Mouse (Mus musculus): ENCODE data around the gene St6gal1. TPM values are rescaled to one million over a fixed set of nuclear protein-coding genes. Genes with fewer than 3 reads are reported as not detected.

St6gal1 gene
- polyA plus RNA-seq, 1 experiment from 2014 or later: 63.1 TPM

DNA sequence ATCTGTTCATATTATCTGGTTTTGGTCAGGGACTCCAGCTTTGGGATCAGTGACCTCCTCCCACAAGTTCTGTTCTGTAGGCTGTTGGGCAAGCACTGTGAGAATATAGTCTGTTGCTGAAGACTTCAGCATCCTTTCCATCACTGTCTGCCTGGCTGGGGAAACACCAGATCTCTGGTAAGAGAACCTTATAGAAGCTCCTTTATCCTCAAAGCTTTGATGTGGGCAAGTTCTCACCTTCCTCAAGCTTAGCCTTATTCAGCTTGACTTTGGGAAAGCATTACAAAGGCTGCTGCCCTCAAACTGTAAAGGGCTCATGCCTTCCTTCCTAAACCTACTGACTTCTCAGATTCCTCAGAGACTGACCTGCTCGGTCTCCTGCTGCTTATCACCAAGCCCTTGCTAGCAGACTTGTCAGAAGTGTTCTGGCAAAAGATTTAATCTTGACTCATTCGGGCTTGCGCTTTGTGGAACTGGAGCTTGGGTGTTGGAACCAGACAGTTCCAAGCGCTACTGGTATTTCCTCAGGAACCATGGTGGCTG is 83.5 kb downstream of the St6gal1 start:
- H3K27me3 ChIP-seq: no peaks in the 10 kb centered on the region
- ChIA-PET CTCF (interaction anchor here (0.8 to 1.5 kb wide), 5 partner anchors 9 to 95 kb away, joined by 3 to 5 read pairs (median 3); no protein-coding TSS in a partner anchor), POLR2A (interaction anchor here (1.0 to 1.4 kb wide), 2 partner anchors 9 to 37 kb away, joined by 3 read pairs; no protein-coding TSS in a partner anchor)
- in situ Hi-C loops (cut with MboI; ENCODE audit: low pct_unique_long_range_greater_than_20kb): loop anchor here (5.0 kb wide), 2 partner anchors 66 to 156 kb away; no protein-coding TSS in a partner anchor
- DNase-seq (ENCODE audit: low read depth, low spot score) (no peak), ATAC-seq (no peak)
- TF ChIP-seq CTCF (IDR thresholded peaks at IDR 0.05): no peak

DNA sequence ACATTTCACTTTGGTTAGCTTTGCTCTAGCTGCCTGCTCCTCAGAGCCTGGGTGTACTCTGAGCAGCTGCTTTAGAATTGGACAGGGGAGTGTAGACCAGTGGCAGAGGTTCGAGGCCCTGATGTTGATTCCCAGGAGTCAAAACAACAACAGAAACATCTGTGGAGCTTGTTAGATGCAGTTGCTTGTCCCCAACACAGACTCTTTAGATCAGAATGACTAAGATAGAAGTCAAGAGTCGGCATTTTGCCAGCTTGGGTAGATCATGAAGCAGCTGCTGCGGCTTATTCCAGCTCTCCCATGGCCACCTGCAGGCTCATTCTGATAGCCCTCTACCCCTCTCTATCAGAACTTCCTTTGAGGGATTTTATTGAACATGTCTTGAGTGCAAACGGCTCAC is 84.5 kb downstream of the St6gal1 start:
- no peak for DNase-seq (ENCODE audit: low read depth, low spot score)
- TF ChIP-seq CTCF (IDR thresholded peaks at IDR 0.05): no peak
- CTCF ChIA-PET: interaction anchor here (0.9 to 1.5 kb wide), 5 partner anchors 8 to 94 kb away, joined by 3 to 5 read pairs (median 4); no protein-coding TSS in a partner anchor
- POLR2A ChIA-PET: no interaction called here
- no peak for ATAC-seq
- in situ Hi-C loops (cut with MboI; ENCODE audit: low pct_unique_long_range_greater_than_20kb): loop anchor here (5.0 kb wide), 2 partner anchors 67 to 157 kb away; no protein-coding TSS in a partner anchor
- H3K27me3 ChIP-seq: no peaks in the 10 kb centered on the region

DNA sequence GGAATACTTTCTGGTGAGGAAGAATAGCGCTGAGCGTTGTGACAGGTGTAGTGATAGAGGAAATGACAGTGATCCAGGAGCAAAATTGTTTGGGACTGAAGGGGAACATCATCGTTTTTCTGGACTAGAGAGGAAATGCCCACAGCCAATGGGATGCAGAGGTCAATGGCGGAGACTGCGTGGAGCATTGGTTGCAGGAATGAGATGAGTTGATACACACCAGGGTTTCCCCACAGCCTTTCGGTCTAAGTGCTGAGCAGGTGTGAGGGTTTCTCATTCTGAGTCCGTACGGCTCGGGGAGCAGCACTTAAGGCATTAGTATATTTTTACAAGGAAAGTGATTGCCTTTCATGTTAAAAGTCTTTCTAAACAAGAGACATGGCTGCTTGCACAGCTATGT is 88.1 kb downstream of the St6gal1 start:
- CTCF ChIA-PET: interaction anchor here (0.8 kb wide), 1 partner anchor 13 kb away, joined by 3 read pairs; no protein-coding TSS in a partner anchor
- POLR2A ChIA-PET: no interaction called here
- in situ Hi-C loops (cut with MboI; ENCODE audit: low pct_unique_long_range_greater_than_20kb): no loop called here
- no peak for TF ChIP-seq CTCF (IDR thresholded peaks at IDR 0.05)
- no peak for DNase-seq (ENCODE audit: low read depth, low spot score)
- no peaks in the 10 kb centered on the region for H3K27me3 ChIP-seq
- no peak for ATAC-seq

DNA sequence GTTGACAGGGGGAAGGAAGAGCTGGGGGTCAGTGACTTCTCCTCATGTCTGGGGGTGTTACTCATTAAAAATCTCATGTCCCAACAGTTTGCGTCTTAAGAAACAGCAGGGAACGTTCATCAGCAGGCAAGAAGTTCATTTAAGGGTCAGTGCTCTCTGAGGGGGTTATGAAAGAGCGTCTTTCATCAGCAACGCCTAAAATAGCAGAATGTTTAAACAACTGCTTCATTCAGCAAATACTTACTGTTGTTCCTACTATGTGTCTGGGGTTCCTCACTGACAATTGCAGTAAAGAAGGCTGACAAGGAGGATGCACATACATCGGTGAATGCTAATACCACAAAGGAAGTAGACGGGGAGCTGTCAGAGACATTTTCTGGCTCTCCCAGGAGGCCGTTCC is 90.2 kb downstream of the St6gal1 start:
- DNase-seq (ENCODE audit: low read depth, low spot score) (no peak), ATAC-seq (no peak)
- TF ChIP-seq CTCF (IDR thresholded peaks at IDR 0.05): no peak
- in situ Hi-C loops (cut with MboI; ENCODE audit: low pct_unique_long_range_greater_than_20kb): no loop called here
- POLR2A ChIA-PET: no interaction called here
- H3K27me3 ChIP-seq: no peaks in the 10 kb centered on the region
- CTCF ChIA-PET: interaction anchor here (0.7 to 1.1 kb wide), 3 partner anchors 9 to 89 kb away, joined by 3 to 4 read pairs (median 4); no protein-coding TSS in a partner anchor

DNA sequence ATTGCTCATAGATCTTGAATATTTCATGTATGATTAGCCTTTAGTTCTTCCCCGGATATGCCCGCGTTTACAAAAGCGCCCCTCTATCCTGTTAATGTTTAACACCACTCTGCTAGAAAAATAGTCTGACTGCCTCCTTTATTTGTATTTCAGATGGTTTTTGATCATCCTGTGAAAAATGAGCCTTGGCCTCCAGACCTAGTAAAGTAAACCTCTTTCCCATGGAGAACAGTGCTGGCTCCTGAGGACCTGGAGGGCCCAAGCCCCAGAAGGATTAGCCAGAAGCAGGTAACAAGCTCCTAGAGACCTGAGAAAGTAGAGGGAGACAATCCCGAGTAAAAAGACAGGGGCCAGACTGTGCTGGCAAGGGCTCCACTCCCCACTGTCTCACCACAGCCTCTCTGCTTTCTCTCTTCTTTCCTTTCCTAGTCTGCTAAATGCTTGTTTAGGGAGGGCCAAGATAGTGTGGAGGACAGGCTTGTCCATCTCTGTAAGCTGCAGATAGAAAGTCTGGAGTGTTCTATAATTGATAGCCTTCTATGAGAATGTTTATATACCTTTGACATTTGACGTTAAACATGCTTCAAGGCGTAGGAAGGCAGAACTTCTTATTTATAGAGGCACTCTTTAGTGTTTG is 93.0 kb downstream of the St6gal1 start:
- in situ Hi-C loops (cut with MboI; ENCODE audit: low pct_unique_long_range_greater_than_20kb): no loop called here
- DNase-seq (ENCODE audit: low read depth, low spot score) (peak; percentile 71), ATAC-seq (peak; percentile 8)
- TF ChIP-seq CTCF (IDR thresholded peaks at IDR 0.05): no peak
- POLR2A ChIA-PET: interaction anchor here (0.8 kb wide), 1 partner anchor 83 kb away, joined by 3 read pairs; no protein-coding TSS in a partner anchor
- CTCF ChIA-PET: interaction anchor here (0.9 to 1.4 kb wide), 5 partner anchors 9 to 85 kb away, joined by 3 to 4 read pairs (median 3); no protein-coding TSS in a partner anchor
- no peaks in the 10 kb centered on the region for H3K27me3 ChIP-seq

DNA sequence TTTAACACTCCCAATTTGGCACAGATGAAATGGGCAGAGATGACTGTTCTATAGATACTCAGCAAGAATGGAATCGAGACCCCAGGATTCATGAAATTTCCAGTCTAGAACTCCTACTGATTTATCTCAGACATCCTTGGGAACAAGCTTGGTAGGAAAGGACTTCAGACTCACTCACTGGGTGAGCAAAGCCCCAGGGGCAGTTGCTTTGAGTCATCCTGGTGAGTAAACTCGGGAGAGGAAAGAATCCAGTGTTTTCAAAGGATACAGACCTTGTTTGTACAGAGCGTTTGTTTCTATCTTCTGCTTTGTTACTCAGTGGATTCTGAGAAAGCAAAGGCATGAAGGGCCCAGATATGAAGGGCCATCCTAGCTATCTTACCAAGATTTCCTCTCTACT is 95.5 kb downstream of the St6gal1 start:
- H3K27me3 ChIP-seq: no peaks in the 10 kb centered on the region
- TF ChIP-seq CTCF (IDR thresholded peaks at IDR 0.05): no peak
- in situ Hi-C loops (cut with MboI; ENCODE audit: low pct_unique_long_range_greater_than_20kb): loop anchor here (5.0 kb wide), 1 partner anchor 93 kb away; no protein-coding TSS in a partner anchor
- ATAC-seq: peak; percentile 85
- POLR2A ChIA-PET: no interaction called here
- no peak for DNase-seq (ENCODE audit: low read depth, low spot score)
- CTCF ChIA-PET: interaction anchor here (1.0 to 1.8 kb wide), 2 partner anchors 11 to 13 kb away, joined by 4 to 5 read pairs; no protein-coding TSS in a partner anchor

DNA sequence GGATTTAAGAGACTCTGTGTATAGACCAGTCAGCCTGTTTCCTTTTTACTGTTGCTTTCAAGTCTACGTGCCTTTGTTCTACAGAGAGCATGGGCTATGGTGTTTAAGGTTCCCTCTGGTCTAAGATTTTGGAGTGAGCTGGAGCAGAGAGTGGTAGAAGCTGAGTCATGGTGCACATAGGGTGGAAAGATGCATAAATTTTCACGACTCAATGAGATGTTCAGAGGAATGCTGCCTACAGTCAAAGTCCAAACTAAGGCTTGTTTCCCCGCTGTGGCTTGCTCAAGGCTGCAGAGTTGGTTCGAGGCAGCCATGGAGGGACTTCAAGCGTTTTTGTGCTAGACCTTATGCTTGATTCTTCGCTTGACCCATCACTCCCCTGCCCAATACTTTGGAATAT is 96.0 kb downstream of the St6gal1 start:
- ATAC-seq (peak; percentile 60), DNase-seq (ENCODE audit: low read depth, low spot score) (no peak)
- no peaks in the 10 kb centered on the region for H3K27me3 ChIP-seq
- CTCF ChIA-PET: interaction anchor here (1.0 kb wide), 1 partner anchor 12 kb away, joined by 5 read pairs; no protein-coding TSS in a partner anchor
- TF ChIP-seq CTCF (IDR thresholded peaks at IDR 0.05): no peak
- in situ Hi-C loops (cut with MboI; ENCODE audit: low pct_unique_long_range_greater_than_20kb): loop anchor here (5.0 kb wide), 1 partner anchor 93 kb away; no protein-coding TSS in a partner anchor
- POLR2A ChIA-PET: interaction anchor here (0.6 kb wide), 1 partner anchor 81 kb away, joined by 3 read pairs; no protein-coding TSS in a partner anchor

DNA sequence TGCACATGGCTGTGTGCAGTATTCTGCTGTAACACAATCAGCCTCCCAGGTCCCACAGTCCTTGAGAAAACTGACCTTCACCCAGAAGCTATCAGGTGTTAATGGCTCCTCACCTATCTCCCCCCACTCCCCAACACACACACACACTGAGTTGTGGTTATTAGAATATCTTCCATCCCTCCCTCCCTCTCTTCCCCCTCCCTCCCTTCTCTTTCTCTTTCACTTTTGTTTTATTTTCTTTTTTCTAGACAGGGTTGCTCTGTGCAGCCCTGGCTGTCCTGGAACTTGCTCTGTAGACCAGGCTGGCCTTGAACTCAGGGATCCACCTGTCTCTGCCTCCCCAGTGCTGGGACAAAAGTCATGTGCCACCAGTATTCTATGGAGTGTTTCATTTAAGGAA is 97.9 kb downstream of the St6gal1 start:
- no peak for DNase-seq (ENCODE audit: low read depth, low spot score)
- TF ChIP-seq CTCF (IDR thresholded peaks at IDR 0.05): no peak
- in situ Hi-C loops (cut with MboI; ENCODE audit: low pct_unique_long_range_greater_than_20kb): loop anchor here (5.0 kb wide), 1 partner anchor 95 kb away; no protein-coding TSS in a partner anchor
- ATAC-seq: no peak
- no peaks in the 10 kb centered on the region for H3K27me3 ChIP-seq
- CTCF ChIA-PET: no interaction called here
- POLR2A ChIA-PET: no interaction called here

DNA sequence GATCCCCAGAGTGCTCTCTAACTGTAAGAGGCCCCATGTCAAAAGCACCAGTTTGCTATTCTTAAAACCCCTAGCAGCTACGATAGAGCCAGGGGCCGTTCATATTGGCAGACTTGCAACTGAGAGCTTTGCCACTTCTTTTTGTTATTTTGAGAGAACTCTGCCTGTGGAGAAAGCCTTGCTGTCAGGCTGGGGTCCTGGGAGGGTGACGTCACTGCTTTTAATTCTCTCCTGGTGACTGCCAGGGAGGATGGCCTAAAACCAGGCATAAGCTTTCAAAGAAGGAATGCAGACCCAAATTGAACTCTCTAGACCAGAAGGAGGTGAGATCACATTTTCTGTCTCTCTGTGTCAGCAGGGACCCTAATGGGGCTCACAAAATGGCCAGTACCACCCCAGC is 99.4 kb downstream of the St6gal1 start:
- no peak for TF ChIP-seq CTCF (IDR thresholded peaks at IDR 0.05)
- ATAC-seq (no peak), DNase-seq (ENCODE audit: low read depth, low spot score) (no peak)
- ChIA-PET CTCF (interaction anchor here (0.7 to 1.5 kb wide), 5 partner anchors 9 to 86 kb away, joined by 3 to 4 read pairs (median 4); no protein-coding TSS in a partner anchor), POLR2A (no interaction called here)
- in situ Hi-C loops (cut with MboI; ENCODE audit: low pct_unique_long_range_greater_than_20kb): loop anchor here (5.0 kb wide), 1 partner anchor 97 kb away; no protein-coding TSS in a partner anchor
- no peaks in the 10 kb centered on the region for H3K27me3 ChIP-seq

DNA sequence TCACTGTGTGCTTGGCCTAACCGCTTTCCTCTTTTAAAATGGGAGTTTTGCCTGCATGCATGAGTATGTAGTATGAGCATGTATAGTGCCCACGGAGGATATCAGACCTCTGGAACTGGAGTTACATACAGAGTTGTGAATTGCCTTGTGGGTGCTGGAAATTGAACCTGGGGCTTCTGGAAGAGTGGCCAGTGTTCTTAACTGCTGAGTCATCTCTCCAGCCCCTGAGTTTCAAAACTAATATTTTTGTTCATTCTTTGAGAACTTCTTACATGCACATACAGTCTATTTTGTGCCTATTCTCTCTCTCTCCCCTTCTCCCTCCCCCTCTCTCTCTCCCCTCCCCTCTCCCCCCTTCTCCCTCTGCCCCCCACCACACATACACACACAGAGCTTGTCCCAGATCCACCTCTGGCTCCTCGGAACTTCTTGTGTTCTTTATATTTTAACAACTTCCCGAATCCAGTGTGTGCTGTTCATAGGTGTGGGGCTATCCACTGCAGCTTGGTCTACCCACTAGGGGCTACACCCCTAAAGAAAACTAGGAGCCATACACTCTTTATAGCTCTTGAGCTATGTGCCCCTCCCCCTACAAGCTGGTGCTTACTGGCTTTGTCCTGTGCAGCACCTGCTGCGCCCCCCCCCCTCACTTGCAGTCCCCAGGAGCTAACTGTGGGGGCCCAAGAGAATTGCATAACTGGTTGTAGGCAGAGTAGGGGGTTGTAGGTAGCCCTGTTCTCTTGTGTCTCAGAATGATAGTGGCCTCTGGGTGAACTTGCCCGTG is 100.5 kb downstream of the St6gal1 start:
- DNase-seq (ENCODE audit: low read depth, low spot score) (no peak), ATAC-seq (no peak)
- no peak for TF ChIP-seq CTCF (IDR thresholded peaks at IDR 0.05)
- no peaks in the 10 kb centered on the region for H3K27me3 ChIP-seq
- CTCF ChIA-PET: interaction anchor here (0.9 to 1.4 kb wide), 3 partner anchors 8 to 16 kb away, joined by 3 to 4 read pairs (median 3); no protein-coding TSS in a partner anchor
- POLR2A ChIA-PET: no interaction called here
- in situ Hi-C loops (cut with MboI; ENCODE audit: low pct_unique_long_range_greater_than_20kb): loop anchor here (5.0 kb wide), 1 partner anchor 98 kb away; no protein-coding TSS in a partner anchor
